24 mouse cellular contexts compared by ENCODE assay signal in the genomic region with DNA sequence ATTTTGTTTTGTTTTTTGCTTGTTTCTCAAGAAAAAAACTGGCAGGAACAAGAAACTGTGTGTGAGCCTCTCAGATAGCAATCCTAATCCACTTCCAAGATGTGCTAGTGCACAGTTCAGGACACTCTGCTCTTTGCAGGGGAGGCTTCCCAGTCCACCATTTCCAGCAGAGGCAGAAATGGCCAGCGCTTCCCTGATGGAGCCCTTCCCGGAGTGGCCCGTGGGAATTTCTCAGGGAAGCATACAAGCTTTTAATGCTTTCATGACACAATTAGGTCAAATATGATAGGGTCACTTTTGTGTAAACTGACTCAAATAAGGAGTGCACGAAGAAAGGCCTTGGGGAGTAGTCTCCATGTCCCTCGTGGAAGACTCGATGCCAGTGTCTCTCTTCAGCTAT. TPM values are rescaled to one million over a fixed set of nuclear protein-coding genes. Genes with fewer than 3 reads are reported as not detected.
A peak's percentile ranks its signal among the peaks of the same experiment; 100 is the strongest.
DNase-seq lines count a peak whose midpoint lies in the region; ATAC-seq and TF ChIP-seq lines count a peak whose summit lies in the region.
"Had no signal": no experiment of that assay in that cellular context is flagged by ENCODE, and none has a peak within 500 bp of the region (broad histone marks: within the 10 kb centered on the region; RNA-seq: fewer than 3 reads in every experiment).

No protein-coding gene starts in this region.

- 63% methylated on average over 6 of the region's 6 CpGs for WGBS in heart, adult 2 months
- 70% methylated on average over 6 of the region's 6 CpGs for WGBS in embryonic facial prominence, embryonic 12.5 days

- no peaks in the 10 kb centered on the region for H3K9me3 ChIP-seq in embryonic facial prominence, embryonic 12.5 days
- H3K9me3 ChIP-seq: forebrain, embryonic 15.5 days; heart, embryonic 13.5 days; limb, embryonic 10.5 days; neural tube, embryonic 13.5 days had no signal

- H3K4me1 ChIP-seq in heart, adult 2 months (ENCODE audit: control insufficient read depth, insufficient read depth, low read length) = no peaks in the 10 kb centered on the region; the same call in 1 of the 2 replicates
- H3K4me1 ChIP-seq in embryonic facial prominence, embryonic 12.5 days = peaks cover 5% of the 10 kb centered on the region; the same call in 1 of the 2 replicates

- H3K36me3 ChIP-seq in heart, adult 2 months (ENCODE audit: control insufficient read depth, insufficient read depth, low read length) = no peaks in the 10 kb centered on the region
- H3K36me3 ChIP-seq in embryonic facial prominence, embryonic 12.5 days = no peaks in the 10 kb centered on the region
- H3K36me3 ChIP-seq: forebrain, embryonic 15.5 days; heart, embryonic 13.5 days; limb, embryonic 10.5 days; neural tube, embryonic 13.5 days had no signal

- no peak overlapping the region for H3K9ac ChIP-seq in heart, adult 2 months (ENCODE audit: low read depth, low read length)
- H3K9ac ChIP-seq in embryonic facial prominence, embryonic 12.5 days = no peak overlapping the region
- H3K9ac ChIP-seq: forebrain, embryonic 15.5 days; heart, embryonic 13.5 days; liver, postnatal 0 days; neural tube, embryonic 13.5 days had no signal

- no peak for TF ChIP-seq POLR2A in heart, adult 2 months (IDR thresholded peaks at IDR 0.05; ENCODE audit: insufficient read depth, low read depth, low read length)

- no peak for TF ChIP-seq EP300 in heart, adult 2 months (IDR thresholded peaks at IDR 0.05; ENCODE audit: insufficient read depth, low read depth, low read length)

- ATAC-seq in embryonic facial prominence, embryonic 12.5 days (ENCODE audit: insufficient number of reproducible peaks, insufficient read depth, low FRiP score, low TSS enrichment) = no peak
- ATAC-seq: forebrain, embryonic 15.5 days; liver, postnatal 0 days had no signal

- H3K4me3 ChIP-seq in heart, adult 2 months = no peak overlapping the region
- H3K4me3 ChIP-seq in embryonic facial prominence, embryonic 12.5 days = 0 out of 2 replicates have a peak overlapping the region, but pooled peaks have one; percentile 4
- H3K4me3 ChIP-seq: forebrain, embryonic 15.5 days; heart, embryonic 13.5 days; left cerebral cortex, adult 2 months; limb, embryonic 10.5 days; neural tube, embryonic 13.5 days had no signal

- H3K4me2 ChIP-seq in embryonic facial prominence, embryonic 12.5 days (replicated peaks) = 0 out of 2 replicates have a peak overlapping the region, but pooled peaks have one; percentile 17
- H3K4me2 ChIP-seq: forebrain, embryonic 15.5 days; heart, embryonic 13.5 days; neural tube, embryonic 13.5 days had no signal

- peaks cover 14% of the 10 kb centered on the region for H3K27me3 ChIP-seq in heart, adult 2 months (ENCODE audit: control insufficient read depth, insufficient read depth, low read length)
- peaks cover 40% of the 10 kb centered on the region for H3K27me3 ChIP-seq in embryonic facial prominence, embryonic 12.5 days

- H3K79me2 ChIP-seq in heart, adult 2 months (replicated peaks; ENCODE audit: control insufficient read depth, insufficient read depth, low read length) = no peaks in the 10 kb centered on the region

- TF ChIP-seq CTCF in heart, adult 2 months (IDR thresholded peaks at IDR 0.05) = no peak

- no peak overlapping the region for H3K27ac ChIP-seq in heart, adult 2 months
- H3K27ac ChIP-seq in embryonic facial prominence, embryonic 12.5 days = no peak overlapping the region
- H3K27ac ChIP-seq: forebrain, embryonic 15.5 days; heart, embryonic 13.5 days; left cerebral cortex, adult 2 months; limb, embryonic 10.5 days; neural tube, embryonic 13.5 days had no signal

- peak; percentile 49 to 62 for DNase-seq in heart, adult 2 months
- no peak for DNase-seq in heart, postnatal 4 days
- peak; percentile 15 for DNase-seq in adrenal gland, postnatal 25 days
- peak; percentile 21 to 38 for DNase-seq in heart, postnatal 14 days
- DNase-seq in yolk sac, embryonic 10.5 days (ENCODE audit: low spot score) = no peak
- DNase-seq in kidney, postnatal 4 days = no peak
- DNase-seq: cerebellum, adult 9-10 months; kidney, adult 18-20 months; kidney, postnatal 14 days; liver, postnatal 0 days; lung, postnatal 10 days; midbrain, embryonic 14.5 days; right cerebral cortex, postnatal 14 days; thymus, postnatal 36 days had no signal

- intact Hi-C loops in heart, adult 2 months (cut with DNase I) = no loop called here
- intact Hi-C loops in heart, postnatal 14 days (cut with DNase I) = no loop called here

RNA-seq across cellular contexts. Expression of gene Alkal2, which starts 1.8 kb away (rescaled TPM):
- 1 to 10 TPM in 1 of 2 experiments, under 1 TPM in 1; 0.73 to 1.8 TPM for total RNA-seq in heart, adult 2 months (2021)
- 0.47 and 0.70 TPM in 2 replicates for polyA plus RNA-seq in heart, adult 2 months (2012; rRNA removed)
- total RNA-seq in heart, postnatal 4 days (2021) = not detected
- total RNA-seq in adrenal gland, postnatal 25 days (2021) = not detected in 2 replicates
- 9.1 and 15.0 TPM in 2 replicates for polyA plus RNA-seq in embryonic facial prominence, embryonic 12.5 days (2016; fragmentation: Nextera tagmentation; extraction: Ambion mirVana)
- under 1 TPM; 0.80 to 0.96 TPM for total RNA-seq in heart, postnatal 14 days (2021)
- total RNA-seq: common myeloid progenitor, adult 5-6 weeks; liver, adult 2 months; megakaryocyte progenitor cell, adult 5-6 weeks had no signal
- polyA plus RNA-seq: liver, adult 2 months; liver, postnatal 0 days; spleen, adult 2 months had no signal

RNA-seq across cellular contexts. Expression of gene Acp1, which starts 25.5 kb away (rescaled TPM):
- total RNA-seq in heart, adult 2 months (2021) = 10 to 100 TPM; 29.4 to 31.6 TPM
- 4.7 and 8.6 TPM in 2 replicates for polyA plus RNA-seq in heart, adult 2 months (2012; rRNA removed)
- total RNA-seq in heart, postnatal 4 days (2021) = 10 to 100 TPM; 46.9 to 49.4 TPM
- total RNA-seq in adrenal gland, postnatal 25 days (2021) = 50.2 and 66.6 TPM in 2 replicates
- polyA plus RNA-seq in embryonic facial prominence, embryonic 12.5 days (2016; fragmentation: Nextera tagmentation; extraction: Ambion mirVana) = 153 and 170 TPM in 2 replicates
- total RNA-seq in heart, postnatal 14 days (2021) = 10 to 100 TPM; 30.8 to 38.0 TPM

RNA-seq across cellular contexts. Expression of gene Sh3yl1, which starts 25.6 kb away (rescaled TPM):
- 1 to 10 TPM; 1.5 to 2.0 TPM for total RNA-seq in heart, adult 2 months (2021)
- polyA plus RNA-seq in heart, adult 2 months (2012; rRNA removed) = 0.82 and 0.88 TPM in 2 replicates
- total RNA-seq in heart, postnatal 4 days (2021) = 1 to 10 TPM; 2.1 to 2.4 TPM
- total RNA-seq in adrenal gland, postnatal 25 days (2021) = 2.9 and 3.0 TPM in 2 replicates
- polyA plus RNA-seq in embryonic facial prominence, embryonic 12.5 days (2016; fragmentation: Nextera tagmentation; extraction: Ambion mirVana) = 21.8 and 22.7 TPM in 2 replicates
- total RNA-seq in heart, postnatal 14 days (2021) = 1 to 10 TPM; 2.4 TPM

Comparison
In these comparisons a context has a peak if more than half of its experiments do, and no peak if none do; other contexts are left out.
1. DNase-seq: peak in heart, adult 2 months (2 of 2), adrenal gland, postnatal 25 days (single experiment) and heart, postnatal 14 days (2 of 2); none in heart, postnatal 4 days (single experiment), yolk sac, embryonic 10.5 days (single experiment) and kidney, postnatal 4 days (0 of 2).